Mouse (Mus musculus): ENCODE measurements around the gene Habp2.

The Habp2 gene

DNA sequence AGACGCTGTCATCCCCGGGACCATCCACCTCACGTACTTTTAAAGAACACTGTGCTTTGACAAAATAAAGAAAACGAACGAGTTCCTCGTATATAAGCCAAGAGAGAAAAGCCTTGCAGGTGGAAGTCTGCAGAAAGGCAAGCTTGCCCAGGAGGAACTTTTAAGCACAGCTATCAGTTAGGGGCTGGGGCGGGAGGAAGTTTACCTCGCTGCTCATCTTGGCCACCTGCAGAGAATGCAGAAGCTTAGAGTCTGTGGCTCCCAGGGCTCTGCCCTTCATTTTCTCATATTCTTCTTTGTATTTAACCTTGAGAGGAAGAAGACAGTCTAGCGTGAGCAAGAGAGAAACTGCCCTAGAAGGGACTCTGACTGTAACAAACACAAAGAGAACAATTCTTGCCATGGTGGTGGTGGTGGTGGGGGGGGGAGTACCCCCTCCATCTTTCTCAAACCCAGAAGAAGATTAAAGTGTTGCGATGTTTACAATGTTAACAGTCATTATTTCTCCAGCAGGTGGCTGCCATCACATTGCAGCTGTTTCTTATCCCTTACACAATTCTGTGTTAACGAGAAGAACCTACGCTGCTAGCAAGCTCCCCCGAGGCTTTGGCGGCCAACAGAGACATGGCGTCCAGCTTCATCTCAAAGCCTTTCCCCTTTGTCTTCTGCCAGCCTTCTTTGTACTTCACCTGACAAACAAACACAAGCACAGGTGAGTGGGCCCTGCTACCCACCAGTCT is 77.0 kb downstream of the Habp2 start:
- no peak for DNase-seq (ENCODE audit: low spot score)

DNA sequence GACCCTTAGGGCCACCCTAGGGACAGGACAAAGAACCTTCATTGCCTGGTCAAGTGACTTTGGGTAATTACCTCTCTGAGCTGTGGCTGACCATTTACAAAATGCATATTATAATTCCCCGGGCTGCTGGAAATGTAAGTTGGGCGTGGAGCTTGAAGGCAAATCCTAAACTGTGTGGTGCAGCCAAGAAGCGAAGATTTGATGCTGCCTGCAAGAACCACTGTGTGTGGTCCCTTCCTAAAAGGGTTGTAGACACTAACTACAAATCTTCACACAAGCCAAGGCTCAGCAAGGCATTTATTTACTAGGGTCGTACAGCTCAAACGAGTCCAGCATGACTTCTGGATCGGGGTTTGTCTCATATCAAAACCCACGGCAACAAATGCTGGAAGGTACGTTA is 77.6 kb downstream of the Habp2 start:
- DNase-seq (ENCODE audit: low spot score), result no peak

DNA sequence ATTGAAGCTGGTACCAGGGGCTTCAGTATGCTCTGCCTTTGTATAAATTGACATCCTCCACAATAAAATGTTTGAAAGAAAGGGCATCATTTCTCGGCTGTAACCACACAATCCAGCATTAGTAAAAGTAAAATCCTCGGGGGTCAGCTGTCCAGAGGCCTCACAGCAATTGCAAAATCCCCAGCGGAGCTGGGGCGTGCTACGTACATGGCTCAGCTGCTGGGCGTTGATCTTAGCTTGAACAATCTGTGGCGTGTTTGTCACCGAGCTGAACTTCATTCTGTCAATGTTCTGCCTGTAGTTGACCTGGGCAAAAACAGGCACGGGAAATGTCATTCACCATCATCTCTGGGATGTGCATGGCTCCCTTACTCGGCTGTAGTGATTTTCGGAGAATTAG is 79.2 kb downstream of the Habp2 start:
- DNase-seq (ENCODE audit: low spot score), result no peak

DNA sequence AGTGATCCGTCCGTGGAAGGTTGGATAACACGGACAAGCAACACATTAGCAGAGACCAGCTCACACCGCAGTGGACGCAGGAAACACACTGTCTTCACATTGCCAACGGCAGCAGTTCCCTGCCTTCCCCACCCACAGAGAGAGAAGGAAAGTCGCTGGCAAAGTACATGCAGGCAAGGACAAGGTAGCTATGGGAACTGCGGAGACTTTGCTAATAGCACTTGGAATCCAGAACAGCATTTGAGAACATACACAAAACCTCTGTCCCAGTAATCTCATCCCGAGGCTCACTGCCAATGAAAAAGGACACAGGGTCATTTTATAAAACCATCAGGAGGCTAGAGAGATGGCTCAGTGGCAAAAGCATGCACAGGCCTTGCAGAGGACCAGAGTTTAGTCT is 79.7 kb downstream of the Habp2 start:
- no peak for DNase-seq (ENCODE audit: low spot score)

DNA sequence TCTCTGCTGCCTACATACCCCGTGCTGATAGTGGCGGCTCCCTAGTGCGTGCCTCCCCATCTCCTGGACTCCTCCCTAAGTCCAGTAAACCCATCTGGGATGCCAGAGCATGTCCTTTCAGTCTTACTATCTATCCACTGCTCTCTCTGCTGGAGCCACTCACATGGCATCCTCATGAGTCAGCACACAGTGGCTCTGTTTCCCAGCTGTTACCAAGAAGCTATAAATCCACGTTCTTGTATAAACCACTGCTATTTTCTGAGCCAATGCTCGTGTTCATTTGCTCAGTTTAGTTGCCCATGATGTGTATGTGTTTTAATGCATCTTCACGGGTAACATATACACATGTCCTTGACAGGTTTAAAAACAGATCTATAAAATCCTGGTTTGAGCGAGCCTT is 80.8 kb downstream of the Habp2 start:
- no peak for DNase-seq (ENCODE audit: low spot score)

DNA sequence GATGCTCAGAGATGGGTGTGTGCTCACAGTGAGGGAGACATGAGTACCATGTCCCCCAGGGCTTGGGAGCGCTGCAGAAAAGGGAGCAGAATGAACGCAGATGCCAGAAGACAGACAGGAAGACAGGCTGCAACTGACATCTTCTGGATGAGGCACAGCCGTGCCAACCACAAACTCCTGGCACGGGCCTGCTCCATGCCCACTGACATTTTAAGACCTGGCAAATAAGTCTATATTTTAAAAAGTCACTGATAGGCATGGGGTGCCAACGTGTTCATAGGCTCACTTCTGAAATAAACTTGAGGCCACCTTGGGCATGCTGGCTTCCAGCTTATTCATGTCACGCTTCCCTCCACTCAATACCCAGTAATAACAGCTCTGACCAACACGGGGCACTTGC is 82.0 kb downstream of the Habp2 start:
- DNase-seq (ENCODE audit: low spot score), result no peak

Data from ovary, postnatal 14 days (tissue).